Mouse (Mus musculus) activated CD4-positive, CD25-positive, alpha-beta regulatory T cell (primary cell): Measurements from ENCODE around the gene Cfap54. TPM values are rescaled to one million over a fixed set of nuclear protein-coding genes. Genes with fewer than 3 reads are reported as not detected.

ENCODE experiments used
- polyA plus RNA-seq, 2 experiments: library from polyadenylated mRNA; unstranded; fragments of 100-300 nt; shearing (Covaris generic); gene quantifications; one replicate each; pipeline ENCODE4 v1.2.1; 2017

Cfap54 gene
- polyA plus RNA-seq = 1 to 10 TPM; 1.4 to 2.3 TPM

GRCm38 (mm10) chr10:93081133-93081779 is at the start of gene Cfap54:
TSS of gene Cfap54 (minus strand) at chr10:93081618.

Other genes starting within 250 kb of the Cfap54 start
- 100 to 1,000 TPM; 115 to 136 TPM for gene Cdk17, start 79.3 kb upstream of the Cfap54 start, polyA plus RNA-seq
- 10 to 100 TPM; 72.3 to 72.8 TPM for gene Elk3, start 229.5 kb upstream of the Cfap54 start, polyA plus RNA-seq